Mouse (Mus musculus) kidney, adult 2 months (tissue): Measurements from ENCODE around the gene Plscr1. TPM values are rescaled to one million over a fixed set of nuclear protein-coding genes. Genes with fewer than 3 reads are reported as not detected.

Experiments used
- DNase-seq: peaks from one replicate; pipeline ENCODE4 v3.0.0; 2021
- H3K27ac ChIP-seq: fragments of 200-500 bp; 2 replicates; pipeline ENCODE4 v1.5.1; 2012; ENCODE audit warnings: low read depth, low read length, control low read depth, inconsistent platforms; ENCODE audit not compliant: insufficient read depth
- H3K27me3 ChIP-seq: fragments of 200-500 bp; replicated peaks from 2 replicates; pipeline ENCODE4 v1.6.1; 2012; ENCODE audit warnings: mild to moderate bottlenecking, moderate library complexity, low read length, inconsistent platforms; ENCODE audit not compliant: control insufficient read depth, insufficient read depth
- H3K36me3 ChIP-seq: fragments of 200-500 bp; 2 replicates; pipeline ENCODE4 v1.6.1; 2012; ENCODE audit warnings: mild to moderate bottlenecking, moderate library complexity, low read length, inconsistent platforms; ENCODE audit not compliant: control insufficient read depth, insufficient read depth
- H3K4me1 ChIP-seq: fragments of 200-500 bp; 2 replicates; pipeline ENCODE4 v1.6.1; 2011; ENCODE audit warnings: low read length; ENCODE audit not compliant: control insufficient read depth, insufficient read depth
- H3K4me3 ChIP-seq: fragments of 200-500 bp; 2 replicates; pipeline ENCODE4 v1.5.1; 2011; ENCODE audit warnings: mild to moderate bottlenecking, low read depth, low read length, control low read depth; ENCODE audit not compliant: insufficient read depth
- CTCF ChIP-seq: fragments of 200-500 bp; conservative IDR thresholded peaks from 2 replicates; pipeline ENCODE4 v1.5.1; 2011; ENCODE audit warnings: low read depth, mild to moderate bottlenecking, control low read depth, low read length, moderate library complexity, mixed read lengths; ENCODE audit not compliant: insufficient read depth, insufficient read length
- POLR2A ChIP-seq: fragments of 200-500 bp; IDR thresholded peaks from one replicate; pipeline ENCODE4 v1.6.1; 2011; ENCODE audit warnings: low read depth, low read length, control low read depth
- WGBS: fragments of 180-500 bp; shearing (Covaris S2); methylation state at CpG from one replicate; pipeline ENCODE4 v1.1.7; 2018; 5-methylcytosine and 5-hydroxymethylcytosine counted together
- polyA plus RNA-seq: library from polyadenylated mRNA; depleted of rRNA; stranded (reverse); fragments of >200 nt; gene quantifications from 2 replicates; pipeline ENCODE4 v1.2.3, GENCODE M21; 2012; rRNA removed

The Plscr1 gene
- 21.7 and 26.1 TPM in 2 replicates for polyA plus RNA-seq

DNA sequence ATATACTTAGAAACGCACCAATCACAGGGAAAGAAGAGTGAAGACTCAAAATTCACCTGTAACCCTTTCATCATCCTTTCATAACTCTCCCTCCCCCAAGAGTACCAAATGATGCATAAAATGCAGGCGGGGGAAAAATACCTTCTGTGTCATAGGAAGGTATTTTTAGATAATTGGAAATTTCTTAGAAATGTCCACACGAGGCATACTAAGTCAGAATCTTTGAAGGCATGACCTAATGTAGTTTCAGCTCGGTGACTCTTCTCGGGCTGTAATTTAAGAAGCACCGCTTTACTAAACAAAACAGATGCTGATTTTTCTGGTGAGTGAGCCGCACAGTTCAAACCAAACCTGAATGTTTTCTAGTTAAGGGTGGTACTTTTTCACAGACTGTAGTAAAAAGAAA is at the start of gene Plscr1:
TSS of gene Plscr1 (plus strand) at position 304 of the 406 bp plus-strand sequence.
- 24% methylated on average over 7 of the region's 7 CpGs for WGBS
- no peak for DNase-seq
- peak within 1 kb of the TSS; percentile 99 for H3K27ac ChIP-seq
- H3K4me1 ChIP-seq, result peaks cover 4% of the 10 kb centered on the region
- no peaks in the 10 kb centered on the region for H3K36me3 ChIP-seq
- TF ChIP-seq CTCF (no peak), POLR2A (no peak)
- H3K4me3 ChIP-seq, result peak within 1 kb of the TSS; percentile 92
- no peaks in the 10 kb centered on the region for H3K27me3 ChIP-seq

DNA sequence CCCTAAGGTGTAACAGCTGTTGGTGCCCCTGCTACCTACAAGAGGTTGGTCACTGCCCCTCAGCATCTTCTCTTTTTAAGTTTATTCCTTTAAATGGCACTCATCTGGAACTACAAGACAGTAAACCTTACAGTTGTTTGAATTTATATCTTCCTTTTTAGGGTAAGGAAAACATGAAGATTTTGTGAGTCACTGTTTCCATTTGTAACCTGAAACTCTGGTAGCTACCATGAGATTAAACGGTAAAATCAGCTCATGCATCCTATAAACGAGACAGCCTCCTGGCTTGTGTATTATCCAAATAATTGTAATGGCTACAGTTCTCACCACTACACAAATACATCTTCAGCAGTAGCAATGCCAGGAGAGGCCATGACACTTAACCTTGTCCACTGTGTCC is 45.2 kb upstream of the Plscr1 start:
- no peak for DNase-seq
- Histone ChIP-seq H3K27me3 (no peaks in the 10 kb centered on the region), H3K27ac (no peak overlapping the region), H3K4me1 (no peaks in the 10 kb centered on the region), H3K4me3 (no peak overlapping the region), H3K36me3 (no peaks in the 10 kb centered on the region)
- WGBS, result 19% methylated on average over 2 of the region's 2 CpGs
- TF ChIP-seq POLR2A, result no peak
- TF ChIP-seq CTCF, result no peak

DNA sequence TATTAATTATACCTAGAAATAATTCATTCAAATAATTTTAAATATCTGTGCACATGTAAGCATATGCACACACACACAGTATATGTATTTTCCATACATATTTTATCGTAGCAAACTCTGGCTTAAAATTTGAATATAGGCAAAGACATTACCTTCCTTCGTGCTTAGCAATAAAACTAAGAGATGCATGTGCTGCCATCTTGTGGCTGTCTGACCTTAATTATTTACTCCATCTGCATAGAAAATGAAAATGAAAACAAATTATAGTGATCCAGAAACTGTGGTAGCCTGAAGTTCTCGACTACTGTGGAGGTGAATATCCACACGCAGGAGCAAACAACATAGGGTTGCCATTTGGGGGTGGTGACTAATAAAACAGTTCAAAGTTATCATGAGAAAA is 42.2 kb upstream of the Plscr1 start:
- Histone ChIP-seq H3K36me3 (no peaks in the 10 kb centered on the region), H3K27ac (no peak overlapping the region), H3K27me3 (no peaks in the 10 kb centered on the region), H3K4me1 (no peaks in the 10 kb centered on the region), H3K4me3 (no peak overlapping the region)
- TF ChIP-seq CTCF, result no peak
- no peak for TF ChIP-seq POLR2A
- WGBS, result 19% methylated on average over 4 of the region's 4 CpGs
- peak; percentile 63 for DNase-seq

DNA sequence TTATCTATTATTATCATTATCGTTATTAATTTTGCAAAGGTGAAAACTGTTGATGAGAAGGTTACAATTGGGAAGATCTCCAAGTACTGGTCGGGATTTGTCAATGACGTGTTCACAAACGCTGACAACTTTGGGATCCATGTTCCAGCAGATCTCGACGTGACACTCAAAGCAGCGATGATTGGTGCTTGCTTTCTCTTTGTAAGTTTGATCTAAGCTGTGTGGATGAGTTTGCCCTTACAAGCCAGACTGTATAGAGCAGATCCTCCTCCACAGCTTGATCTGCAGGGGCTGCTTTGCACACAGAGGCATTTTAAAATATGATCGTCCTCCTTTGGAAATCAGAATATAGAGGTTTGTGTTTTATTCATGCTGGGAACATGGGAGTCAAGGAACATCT is 41.8 kb upstream of the Plscr1 start:
- DNase-seq, result no peak
- TF ChIP-seq POLR2A (no peak), CTCF (no peak)
- 71% methylated on average over 8 of the region's 8 CpGs for WGBS
- no peaks in the 10 kb centered on the region for H3K4me1 ChIP-seq
- no peak overlapping the region; the same call in 1 of the 2 replicates for H3K4me3 ChIP-seq
- H3K27me3 ChIP-seq, result no peaks in the 10 kb centered on the region
- no peak overlapping the region for H3K27ac ChIP-seq
- H3K36me3 ChIP-seq, result no peaks in the 10 kb centered on the region

DNA sequence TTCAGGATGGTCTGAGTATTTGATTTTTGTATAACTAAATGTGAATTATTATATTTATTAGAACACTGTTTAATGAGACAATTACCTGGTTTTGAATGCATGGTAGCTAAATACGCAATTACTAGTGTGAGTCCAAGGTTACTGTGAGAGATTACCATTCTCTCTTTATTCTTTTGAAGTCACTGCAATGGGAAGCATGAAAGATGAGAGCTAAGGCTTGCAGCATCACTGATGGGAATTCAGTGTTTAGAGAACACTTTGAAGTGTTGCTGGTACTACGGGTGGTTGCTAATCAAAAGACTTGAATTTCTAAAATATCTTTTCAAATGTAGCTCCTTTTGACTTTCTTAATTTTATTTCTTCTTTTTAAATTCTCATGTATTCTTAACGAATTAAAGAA is 39.7 kb upstream of the Plscr1 start:
- Histone ChIP-seq H3K27ac (no peak overlapping the region), H3K36me3 (no peaks in the 10 kb centered on the region), H3K4me1 (no peaks in the 10 kb centered on the region), H3K27me3 (no peaks in the 10 kb centered on the region), H3K4me3 (no peak overlapping the region)
- no peak for DNase-seq
- 88% methylated on average over 3 of the region's 3 CpGs for WGBS
- TF ChIP-seq CTCF, result no peak
- no peak for TF ChIP-seq POLR2A

DNA sequence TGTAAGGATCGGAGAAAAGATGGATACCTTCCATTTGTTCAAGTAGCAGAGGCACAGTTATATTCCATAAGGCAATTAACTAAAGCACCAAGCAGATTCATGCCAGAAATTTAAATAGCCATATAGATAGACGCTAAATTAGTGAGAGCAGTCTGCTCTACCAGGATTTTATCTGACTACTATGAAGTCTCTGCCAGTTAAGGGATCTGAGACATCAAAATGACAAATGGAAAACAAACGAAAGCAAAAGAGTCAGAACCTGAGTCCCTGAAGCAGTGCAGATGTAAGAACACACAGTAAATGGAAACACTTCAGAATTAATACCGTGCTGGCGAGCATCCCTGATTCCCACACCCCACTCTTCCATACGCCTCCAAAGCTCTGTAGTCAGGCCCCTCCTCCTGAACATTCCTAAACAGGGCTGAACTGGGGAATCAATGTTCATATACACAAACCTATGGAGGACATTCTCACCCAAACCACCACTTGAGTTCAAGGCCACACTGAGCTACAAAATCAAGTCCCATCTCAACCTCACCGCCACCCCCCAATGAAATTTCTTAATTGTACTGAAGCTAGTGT is 39.1 kb upstream of the Plscr1 start:
- no peak for DNase-seq
- Histone ChIP-seq H3K27ac (no peak overlapping the region), H3K4me1 (no peaks in the 10 kb centered on the region), H3K36me3 (no peaks in the 10 kb centered on the region), H3K4me3 (no peak overlapping the region), H3K27me3 (no peaks in the 10 kb centered on the region)
- 87% methylated on average over 7 of the region's 7 CpGs for WGBS
- no peak for TF ChIP-seq CTCF
- no peak for TF ChIP-seq POLR2A

DNA sequence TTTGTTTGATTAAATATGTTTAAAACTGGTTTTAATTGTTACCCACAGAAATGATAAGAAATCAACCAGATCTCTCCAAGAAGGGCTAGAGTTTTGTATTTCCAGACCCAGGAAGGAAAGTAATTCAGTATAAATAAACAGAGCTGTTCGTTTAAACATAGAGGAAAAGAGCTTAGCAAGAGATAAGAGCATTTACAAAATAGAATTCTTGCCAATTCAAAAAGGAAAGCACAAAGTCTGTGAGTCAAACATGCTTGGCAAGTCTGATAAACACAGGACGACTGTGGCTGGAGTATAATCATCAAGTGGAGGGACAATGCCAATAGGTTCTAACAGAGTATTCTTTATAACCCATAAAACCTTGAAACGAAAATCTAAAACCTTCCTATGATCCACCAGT is 38.5 kb upstream of the Plscr1 start:
- DNase-seq, result no peak
- no peaks in the 10 kb centered on the region for H3K27me3 ChIP-seq
- H3K4me3 ChIP-seq, result no peak overlapping the region
- H3K36me3 ChIP-seq, result no peaks in the 10 kb centered on the region
- WGBS, result 47% methylated on average over 3 of the region's 3 CpGs
- no peaks in the 10 kb centered on the region for H3K4me1 ChIP-seq
- H3K27ac ChIP-seq, result no peak overlapping the region
- TF ChIP-seq CTCF (no peak), POLR2A (no peak)

DNA sequence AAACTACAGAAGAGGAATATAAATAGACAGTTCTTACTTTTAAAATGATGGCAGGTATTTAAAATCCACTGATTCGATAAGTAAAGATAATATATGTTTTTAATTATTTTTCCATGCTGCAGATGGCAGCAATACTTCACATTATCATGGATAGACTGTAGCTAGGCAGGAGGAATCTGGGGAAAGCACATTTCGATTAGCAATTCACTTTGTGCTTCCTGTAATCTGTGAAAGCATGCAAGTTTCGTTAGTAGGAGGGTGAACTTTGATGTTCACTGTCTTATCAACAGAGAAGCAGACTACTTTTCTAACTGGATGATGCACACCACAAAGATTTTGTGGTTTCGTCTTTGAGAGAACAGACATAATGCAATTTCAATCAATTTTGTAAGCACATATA is 32.1 kb upstream of the Plscr1 start:
- Histone ChIP-seq H3K4me1 (no peaks in the 10 kb centered on the region; the same call in 1 of the 2 replicates), H3K4me3 (no peak overlapping the region), H3K27ac (no peak overlapping the region), H3K27me3 (no peaks in the 10 kb centered on the region), H3K36me3 (no peaks in the 10 kb centered on the region)
- TF ChIP-seq POLR2A, result no peak
- no peak for TF ChIP-seq CTCF
- WGBS, result 31% methylated on average over 4 of the region's 4 CpGs
- peak; percentile 46 for DNase-seq
